Mouse (Mus musculus): Measurements from ENCODE around the gene Sgk2.

Sgk2 gene

DNA sequence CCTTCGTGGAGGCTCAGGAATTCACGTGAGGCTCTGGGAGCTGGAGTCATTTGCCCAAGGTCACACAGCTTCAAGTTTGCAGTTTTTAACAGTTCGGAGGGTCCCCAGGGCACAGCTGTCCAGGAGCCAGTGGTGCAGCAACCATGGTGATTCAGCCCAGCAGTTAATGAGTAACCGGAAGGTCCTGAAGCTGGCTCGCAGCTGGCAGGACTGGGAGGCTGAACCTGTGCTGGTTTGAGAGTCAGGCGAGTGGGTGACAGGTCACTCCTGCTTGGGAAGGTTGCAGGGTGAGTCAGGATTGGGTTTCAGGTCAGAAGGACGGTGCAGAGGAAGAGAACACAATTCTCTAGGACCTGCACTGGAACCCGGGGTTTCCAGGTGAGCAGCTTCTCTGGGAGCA lies at the start of gene Sgk2:
Gene Sgk2 (plus strand): TSS at position 113 of the 400 bp plus-strand sequence.
- DNase-seq (ENCODE audit: low read depth) = no peak

- DNase-seq (ENCODE audit: low read depth) = no peak
These were observed 47.6 kb upstream of the Sgk2 start for GRCm38 (mm10) chr2:162939562-162939961.

GRCm38 (mm10) chr2:162943148-162943846 lies 43.8 kb upstream of the Sgk2 start, which contains the start of gene L3mbtl1:
Gene L3mbtl1 (plus strand): TSS chr2:162943472.
- DNase-seq (ENCODE audit: low read depth) = no peak

- no peak for DNase-seq (ENCODE audit: low read depth)
These were observed 43.2 kb upstream of the Sgk2 start for GRCm38 (mm10) chr2:162943931-162944330.

DNA sequence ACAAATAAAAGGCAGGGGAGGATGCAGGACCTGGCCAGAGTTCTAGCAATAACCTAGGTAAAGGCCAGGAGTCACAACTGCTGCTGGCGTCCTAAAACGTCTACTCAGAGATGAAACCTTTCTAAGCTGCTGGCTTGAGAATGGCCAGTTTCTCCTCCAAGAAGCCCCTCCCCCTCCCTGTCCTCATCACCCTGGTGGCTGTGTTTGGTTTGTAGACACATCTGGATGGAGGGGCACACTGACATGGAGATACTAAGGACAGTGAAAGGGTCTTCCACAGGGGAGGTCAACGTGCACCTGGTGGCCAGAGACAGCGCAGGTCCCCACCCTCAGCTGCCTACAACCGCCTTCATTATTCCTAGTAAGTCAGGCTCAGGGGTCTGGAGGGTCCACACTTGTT lies 40.2 kb upstream of the Sgk2 start:
- no peak for DNase-seq (ENCODE audit: low read depth)

DNA sequence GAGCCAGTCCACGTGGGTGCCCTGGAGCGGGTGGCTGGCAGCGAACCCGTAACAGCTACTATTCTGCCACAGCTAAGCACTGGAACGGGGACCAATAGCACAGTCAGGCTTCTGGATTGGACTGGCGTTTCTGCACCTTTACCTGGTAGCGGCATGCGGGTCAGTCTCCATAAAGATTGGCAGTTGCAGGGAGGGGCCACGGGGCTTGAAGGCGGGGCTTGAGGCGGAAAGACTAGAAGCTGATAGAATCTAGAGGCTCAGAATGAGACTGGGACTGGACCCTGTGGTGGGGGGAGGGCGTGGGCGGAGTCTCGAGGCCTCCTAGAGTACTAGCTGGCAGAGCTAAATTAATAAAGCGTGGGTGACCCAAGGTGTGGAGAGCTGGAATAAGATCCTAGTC lies 39.4 kb upstream of the Sgk2 start:
- no peak for DNase-seq (ENCODE audit: low read depth)

GRCm38 (mm10) chr2:162948221-162948620 lies 38.9 kb upstream of the Sgk2 start:
- no peak for DNase-seq (ENCODE audit: low read depth)

DNA sequence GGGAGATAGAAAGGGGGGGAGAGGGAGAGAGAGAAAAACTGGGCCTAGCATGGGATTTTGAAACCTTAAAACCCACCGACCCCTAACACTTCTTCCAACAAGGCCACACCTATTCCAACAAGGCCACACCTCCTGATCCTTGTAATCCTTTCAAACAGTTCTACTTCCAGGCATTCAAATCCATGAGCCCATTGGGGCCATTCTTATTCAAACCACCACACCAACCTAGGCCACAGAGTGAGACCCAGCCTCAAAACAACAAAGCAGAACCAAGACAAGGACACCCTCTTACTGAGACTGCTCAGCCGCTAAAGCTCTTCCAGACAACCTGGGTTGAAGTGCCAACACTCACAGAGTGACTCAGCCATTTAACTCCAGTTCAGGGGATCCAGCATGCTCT lies 36.4 kb upstream of the Sgk2 start:
- DNase-seq (ENCODE audit: low read depth) = no peak

GRCm38 (mm10) chr2:162956843-162957242 lies 30.3 kb upstream of the Sgk2 start:
- DNase-seq (ENCODE audit: low read depth) = no peak

DNA sequence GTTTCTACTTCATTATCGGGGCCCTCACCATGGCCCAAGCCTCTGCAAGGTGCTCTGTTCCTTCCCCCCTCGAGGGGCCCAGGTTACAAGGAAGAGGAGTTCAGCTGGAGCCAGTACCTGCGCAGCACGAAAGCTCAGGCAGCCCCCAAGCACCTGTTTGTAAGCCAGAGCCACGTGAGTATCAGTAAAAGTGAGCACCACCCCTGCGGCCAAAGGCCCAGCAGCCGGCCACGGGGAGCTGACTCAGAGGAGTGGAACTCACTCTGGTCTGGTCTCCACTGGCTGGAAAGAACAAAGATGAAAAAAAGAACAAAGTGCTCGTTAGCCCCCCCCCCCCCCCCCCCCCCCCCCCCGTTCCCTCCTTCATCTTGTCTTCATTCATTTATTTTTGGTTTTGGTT lies 25.8 kb upstream of the Sgk2 start:
- DNase-seq (ENCODE audit: low read depth) = no peak

DNA sequence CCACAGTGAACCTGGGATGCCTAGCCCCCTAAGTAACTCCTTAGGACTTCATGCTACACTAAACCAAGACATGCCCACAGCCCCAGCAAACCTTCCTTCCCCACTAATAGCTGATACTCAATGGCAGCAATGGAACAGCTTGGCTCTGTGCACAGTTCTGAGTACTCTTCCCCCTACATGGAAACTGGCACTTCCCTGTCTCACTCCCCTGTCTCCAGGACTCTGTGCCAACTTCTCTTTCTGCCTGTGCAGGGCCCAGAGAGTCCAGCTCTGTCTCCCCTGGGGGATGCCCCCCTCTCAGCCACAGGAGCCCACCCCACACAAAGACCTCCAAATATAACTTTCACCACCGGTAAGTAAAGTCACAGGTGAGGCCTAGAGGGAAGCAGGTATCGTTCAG lies 20.4 kb upstream of the Sgk2 start:
- DNase-seq (ENCODE audit: low read depth) = no peak

DNA sequence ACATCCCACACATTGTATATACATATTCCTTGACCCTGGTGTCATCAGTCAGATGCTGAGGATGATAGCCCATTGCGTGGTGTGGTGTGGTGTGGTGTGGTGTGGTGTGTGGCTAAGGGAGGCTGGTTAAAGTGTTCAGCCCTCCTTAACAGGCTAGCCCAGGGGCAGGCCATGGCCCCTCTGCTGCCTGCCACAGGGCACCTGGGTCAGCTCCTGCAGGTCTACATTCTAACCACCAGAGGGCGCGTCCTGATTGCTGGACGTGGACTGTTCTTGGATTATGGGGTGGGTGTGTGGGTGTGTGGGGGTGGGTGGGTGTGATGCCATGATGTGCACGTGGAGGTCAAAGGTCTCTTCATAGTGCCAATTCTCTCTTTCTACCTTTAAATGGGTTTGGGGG lies 18.8 kb upstream of the Sgk2 start:
- peak; percentile 22 for DNase-seq (ENCODE audit: low read depth)

DNA sequence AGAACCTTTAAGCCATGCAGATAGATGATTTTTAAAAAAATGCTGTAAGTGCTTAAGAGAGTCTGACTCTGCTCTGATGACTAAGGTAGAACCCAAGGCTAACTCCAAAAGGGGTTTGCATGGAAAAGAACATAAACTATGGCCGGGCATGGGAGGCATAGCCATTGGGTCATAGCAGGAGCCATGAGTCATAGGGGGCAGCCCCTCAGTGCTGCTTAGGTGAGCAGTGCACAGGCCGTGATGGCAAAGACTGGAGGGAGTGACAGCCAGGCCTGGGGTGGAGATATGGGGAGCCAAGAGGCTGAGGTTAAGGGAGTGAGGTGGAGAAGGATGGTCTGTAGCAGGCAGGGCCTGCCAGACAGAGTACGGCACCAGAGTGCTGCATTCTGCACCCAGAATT lies 18.0 kb upstream of the Sgk2 start:
- DNase-seq (ENCODE audit: low read depth) = no peak

GRCm38 (mm10) chr2:162970896-162971295 lies 16.2 kb upstream of the Sgk2 start:
- no peak for DNase-seq (ENCODE audit: low read depth)

DNA sequence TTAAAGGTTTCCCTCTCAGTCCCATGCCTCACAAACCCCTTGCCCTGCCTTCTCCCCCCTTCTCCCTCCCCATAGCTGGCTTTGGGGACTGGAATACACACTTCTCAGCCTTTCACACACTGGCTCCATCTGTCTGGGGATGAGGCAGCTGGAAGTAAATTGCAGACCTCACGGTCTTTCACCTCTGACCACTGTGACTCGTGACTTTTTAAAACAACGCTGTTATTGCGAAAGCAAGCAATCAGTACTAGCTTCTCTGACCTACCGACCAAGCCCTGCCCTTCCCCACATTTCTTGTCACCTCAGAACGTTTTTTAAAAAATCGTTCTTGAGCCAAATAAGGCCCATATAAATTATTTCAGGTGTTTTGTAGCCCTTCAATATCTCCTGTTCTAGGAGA lies 14.4 kb upstream of the Sgk2 start:
- no peak for DNase-seq (ENCODE audit: low read depth)

DNA sequence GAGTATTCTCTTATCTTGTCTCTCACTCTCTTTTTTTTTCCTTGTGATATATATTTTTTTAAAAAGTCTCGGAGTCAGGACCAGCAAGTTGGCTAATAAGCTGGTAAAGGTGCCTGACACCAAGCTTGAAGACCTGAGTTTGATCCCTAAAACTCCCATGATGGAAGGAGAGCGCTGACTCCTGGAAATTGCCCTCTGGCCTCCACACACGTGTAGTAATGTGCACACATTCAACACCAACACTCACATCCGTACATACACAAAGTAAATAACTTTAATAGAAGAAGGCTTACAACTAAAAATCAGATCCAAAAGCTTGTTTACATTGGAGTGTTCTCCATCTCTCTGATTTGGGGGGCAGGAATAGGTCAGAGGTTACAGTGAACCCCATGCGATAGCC lies 13.9 kb upstream of the Sgk2 start:
- DNase-seq (ENCODE audit: low read depth) = no peak

GRCm38 (mm10) chr2:162973637-162974036 lies 13.5 kb upstream of the Sgk2 start:
- DNase-seq (ENCODE audit: low read depth) = no peak

DNA sequence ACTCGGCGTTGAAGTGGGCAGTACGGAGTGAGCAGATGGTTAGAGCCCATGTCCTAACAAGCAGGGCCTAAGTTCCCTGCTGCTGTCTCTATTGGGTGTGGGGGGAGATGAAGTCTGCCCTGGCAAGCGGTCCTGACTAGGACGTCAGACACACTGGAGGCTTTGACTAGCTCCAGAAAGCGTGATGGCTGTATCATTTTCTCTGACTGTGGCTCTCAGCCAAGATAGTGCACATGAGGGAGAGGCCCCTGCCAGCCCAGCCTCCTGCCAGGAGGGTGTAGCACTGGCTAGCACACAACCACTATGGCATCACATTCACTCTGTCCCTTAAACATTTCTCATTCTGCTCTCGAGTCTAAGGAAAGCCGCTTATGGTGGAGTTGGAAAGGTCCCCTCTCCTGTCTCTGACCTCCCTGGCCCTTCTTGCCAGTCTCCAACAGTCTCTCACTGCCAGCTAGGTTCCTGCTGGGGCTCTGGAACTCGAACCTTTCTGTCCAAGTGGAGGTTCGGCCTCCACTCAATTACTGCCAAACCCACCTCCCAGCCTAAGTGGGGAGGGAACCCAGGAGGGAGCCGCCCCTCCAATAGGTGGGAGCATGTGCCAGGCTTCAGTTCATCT lies 11.9 kb upstream of the Sgk2 start:
- DNase-seq (ENCODE audit: low read depth) = no peak

DNA sequence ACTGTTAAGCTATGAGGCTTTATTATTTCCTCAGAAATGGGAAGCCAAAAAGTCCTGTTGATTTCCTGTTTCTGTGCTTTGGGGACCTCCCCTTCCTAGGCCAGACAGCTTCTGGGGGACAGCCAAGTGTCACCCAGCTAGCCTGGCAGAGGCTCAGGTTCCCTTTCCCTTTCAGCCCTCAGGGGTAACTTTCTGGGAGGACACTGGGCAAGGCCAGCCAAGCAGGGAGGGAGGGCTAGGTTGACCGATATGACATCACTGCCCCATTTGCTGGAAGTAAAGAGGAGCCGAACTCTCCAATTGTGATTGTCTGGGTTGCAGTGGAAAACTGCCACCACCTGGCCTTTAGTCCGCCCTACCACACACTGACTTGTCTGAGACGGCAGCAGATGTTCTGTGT lies 11.1 kb upstream of the Sgk2 start:
- no peak for DNase-seq (ENCODE audit: low read depth)

- no peak for DNase-seq (ENCODE audit: low read depth)
These were observed 2.7 kb upstream of the Sgk2 start for GRCm38 (mm10) chr2:162984381-162984780.

DNA sequence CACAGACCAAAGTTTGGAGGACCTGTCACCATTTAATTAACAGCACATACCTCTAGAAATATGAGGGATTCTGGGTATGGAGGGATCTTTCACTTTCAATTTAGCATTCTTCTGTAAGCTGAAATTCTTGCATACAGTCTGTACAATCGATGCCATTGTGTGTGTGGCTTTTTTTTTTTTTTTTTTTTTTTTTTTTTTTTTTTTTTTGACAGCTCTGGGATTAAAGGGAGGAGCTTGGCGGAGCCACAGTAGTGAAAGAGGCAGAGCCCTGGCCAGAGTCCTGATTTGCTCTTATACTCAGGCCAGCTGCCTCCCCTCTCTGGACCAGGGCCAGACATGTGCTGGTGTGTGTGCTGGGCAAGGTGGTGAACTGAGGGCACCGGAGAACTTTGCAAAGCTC lies 1.2 kb upstream of the Sgk2 start:
- DNase-seq (ENCODE audit: low read depth) = no peak

- DNase-seq (ENCODE audit: low read depth) = no peak
These were observed 366 bp upstream of the Sgk2 start for GRCm38 (mm10) chr2:162986764-162987163.

DNA sequence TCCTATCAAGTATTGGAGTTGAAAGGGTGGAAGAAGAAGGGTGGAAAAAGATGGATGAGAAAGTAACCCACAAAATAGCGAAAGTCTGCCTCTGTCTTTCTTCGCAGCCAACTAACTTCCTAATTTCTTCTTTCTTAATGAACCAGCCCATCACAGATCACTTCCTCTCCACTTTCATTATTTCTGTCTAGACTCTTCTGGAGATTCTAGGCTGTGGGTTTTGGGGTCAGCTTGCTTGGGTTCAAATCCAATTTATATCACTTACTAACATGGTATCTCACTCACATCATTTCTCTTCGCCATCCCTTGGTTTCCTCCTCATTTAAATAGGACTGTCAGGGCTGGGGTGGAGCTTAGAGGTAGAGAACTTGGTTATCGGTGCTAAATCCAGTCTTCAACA lies 1.1 kb downstream of the Sgk2 start:
- DNase-seq (ENCODE audit: low read depth) = no peak

Data from c-Kit-positive CD71-positive TER-119-negative erythroid progenitor cells, embryonic 14.5 days (primary cell).